Mouse (Mus musculus) ES-Bruce4 (cell line): ENCODE data around the gene Uhrf1. TPM values are rescaled to one million over a fixed set of nuclear protein-coding genes. Genes with fewer than 3 reads are reported as not detected.

ENCODE experiments used
- H3K27ac ChIP-seq: 2 replicates; pipeline ENCODE4 v1.5.1; 2012; ENCODE audit warnings: low read length, inconsistent platforms; ENCODE audit not compliant: insufficient read depth
- H3K27me3 ChIP-seq: 2 replicates; pipeline ENCODE4 v1.6.1; 2012; ENCODE audit warnings: mild to moderate bottlenecking, low read length, inconsistent platforms; ENCODE audit not compliant: control insufficient read depth, poor library complexity, insufficient read depth, severe bottlenecking
- H3K36me3 ChIP-seq: 2 replicates; pipeline ENCODE4 v1.6.1; 2012; ENCODE audit warnings: inconsistent platforms, mild to moderate bottlenecking, low read length, moderate library complexity; ENCODE audit not compliant: control insufficient read depth, poor library complexity, insufficient read depth, severe bottlenecking
- H3K4me1 ChIP-seq: one replicate; pipeline ENCODE4 v1.8.1; 2011; ENCODE audit warnings: low read length; ENCODE audit not compliant: control insufficient read depth, insufficient read depth
- H3K4me3 ChIP-seq: 2 replicates; pipeline ENCODE4 v1.5.1; 2011; ENCODE audit warnings: low read depth, mild to moderate bottlenecking, low read length
- H3K9ac ChIP-seq: 2 replicates; pipeline ENCODE4 v1.6.1; 2012; ENCODE audit warnings: low read depth, mild to moderate bottlenecking, inconsistent platforms; ENCODE audit not compliant: poor library complexity, severe bottlenecking
- H3K9me3 ChIP-seq: replicated peaks from 2 replicates; pipeline ENCODE4 v1.6.1; 2012; ENCODE audit warnings: mild to moderate bottlenecking, low read length, inconsistent platforms; ENCODE audit not compliant: control insufficient read depth, poor library complexity, insufficient read depth, severe bottlenecking
- CTCF ChIP-seq: IDR thresholded peaks from one replicate; pipeline ENCODE4 v1.8.1; 2011; ENCODE audit warnings: low read depth, low read length
- EP300 ChIP-seq: IDR thresholded peaks from 2 replicates; pipeline ENCODE4 v1.6.1; 2011; ENCODE audit warnings: low read depth, low read length; ENCODE audit not compliant: insufficient read depth
- POLR2A ChIP-seq: IDR thresholded peaks from one replicate; pipeline ENCODE4 v1.8.1; 2011; ENCODE audit warnings: low read length; ENCODE audit not compliant: insufficient read depth
- polyA plus RNA-seq: library from polyadenylated mRNA; stranded (reverse); fragments of >200 nt; gene quantifications from 2 replicates; pipeline ENCODE4 v1.2.4, GENCODE M21; 2011; ENCODE audit warnings: low read depth; ENCODE audit not compliant: missing spikeins, insufficient read depth, insufficient read length

Gene Uhrf1
- polyA plus RNA-seq, 1 experiment: 162 TPM

GRCm38 (mm10) chr17:56356921-56357885 lies 54.1 kb downstream of the Uhrf1 start:
- Histone ChIP-seq H3K27ac (no peak overlapping the region), H3K27me3 (no peaks in the 10 kb centered on the region), H3K9ac (no peak overlapping the region), H3K9me3 (no peaks in the 10 kb centered on the region), H3K4me1 (no peaks in the 10 kb centered on the region), H3K36me3 (no peaks in the 10 kb centered on the region), H3K4me3 (no peak overlapping the region)
- TF ChIP-seq POLR2A (no peak), EP300 (no peak), CTCF (peak; percentile 93)

DNA sequence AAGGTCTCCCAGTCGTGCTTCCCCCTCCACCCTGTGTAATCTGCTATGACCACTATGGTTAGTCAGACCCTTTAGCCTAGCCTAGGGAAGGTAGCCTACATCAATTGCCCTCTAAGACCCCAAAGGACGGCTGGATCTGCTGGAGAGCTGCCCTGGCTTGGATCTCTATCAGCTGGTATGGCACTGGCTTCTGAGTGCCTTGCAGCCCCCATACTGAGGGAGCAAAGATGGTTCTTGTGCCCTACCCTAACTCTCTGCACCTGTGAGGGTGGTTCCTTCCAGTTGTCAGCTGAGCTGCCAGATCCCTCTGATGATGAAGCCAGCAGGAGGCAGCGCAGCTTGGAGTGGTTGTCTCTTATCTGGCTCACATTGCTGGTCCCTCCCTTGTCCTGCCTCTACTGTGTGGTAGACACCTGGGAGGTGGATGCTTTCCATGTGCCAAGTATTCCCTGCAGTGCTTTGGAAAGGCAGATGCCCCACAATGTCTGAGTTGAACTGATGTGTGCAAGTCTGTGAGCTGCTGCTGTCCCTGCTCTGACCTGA lies 56.1 kb downstream of the Uhrf1 start:
- no peaks in the 10 kb centered on the region for H3K27me3 ChIP-seq
- H3K9me3 ChIP-seq: no peaks in the 10 kb centered on the region
- H3K36me3 ChIP-seq: no peaks in the 10 kb centered on the region
- no peak overlapping the region for H3K27ac ChIP-seq
- no peak overlapping the region for H3K4me3 ChIP-seq
- TF ChIP-seq EP300: no peak
- no peak for TF ChIP-seq POLR2A
- peak; percentile 17 for TF ChIP-seq CTCF
- H3K4me1 ChIP-seq: no peaks in the 10 kb centered on the region
- H3K9ac ChIP-seq: no peak overlapping the region

GRCm38 (mm10) chr17:56359864-56360263 lies 56.7 kb downstream of the Uhrf1 start:
- H3K9me3 ChIP-seq: no peaks in the 10 kb centered on the region
- TF ChIP-seq EP300 (no peak), POLR2A (no peak), CTCF (no peak)
- H3K4me3 ChIP-seq: no peak overlapping the region
- H3K4me1 ChIP-seq: no peaks in the 10 kb centered on the region
- no peak overlapping the region for H3K27ac ChIP-seq
- no peaks in the 10 kb centered on the region for H3K36me3 ChIP-seq
- H3K27me3 ChIP-seq: no peaks in the 10 kb centered on the region
- H3K9ac ChIP-seq: no peak overlapping the region

GRCm38 (mm10) chr17:56360451-56360850 lies 57.3 kb downstream of the Uhrf1 start:
- H3K36me3 ChIP-seq: no peaks in the 10 kb centered on the region
- H3K4me3 ChIP-seq: no peak overlapping the region
- H3K4me1 ChIP-seq: no peaks in the 10 kb centered on the region
- H3K9ac ChIP-seq: no peak overlapping the region
- no peaks in the 10 kb centered on the region for H3K27me3 ChIP-seq
- TF ChIP-seq CTCF (no peak), EP300 (no peak), POLR2A (no peak)
- no peak overlapping the region for H3K27ac ChIP-seq
- no peaks in the 10 kb centered on the region for H3K9me3 ChIP-seq

DNA sequence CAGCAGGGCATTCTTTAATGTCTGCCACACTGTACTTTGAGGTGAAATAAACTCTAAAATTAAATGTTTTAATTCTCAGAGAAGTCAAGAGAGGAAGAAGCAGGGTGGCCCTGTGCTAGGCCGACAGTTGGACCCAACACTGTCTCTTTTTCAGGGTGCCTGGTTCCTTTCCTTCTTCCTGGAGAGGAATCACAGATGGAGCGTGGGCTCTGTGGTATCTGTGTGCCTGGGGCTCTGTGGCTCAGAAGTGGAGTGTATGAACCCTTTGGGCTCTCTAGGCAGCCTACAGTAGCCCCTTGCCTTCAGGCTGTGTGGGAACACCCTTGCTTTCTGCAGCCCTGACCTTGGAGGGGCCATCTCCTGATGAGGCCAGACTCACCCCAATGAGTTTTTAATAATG lies 58.4 kb downstream of the Uhrf1 start:
- H3K36me3 ChIP-seq: no peaks in the 10 kb centered on the region
- no peaks in the 10 kb centered on the region for H3K4me1 ChIP-seq
- H3K9me3 ChIP-seq: no peaks in the 10 kb centered on the region
- no peak overlapping the region for H3K4me3 ChIP-seq
- H3K9ac ChIP-seq: no peak overlapping the region
- TF ChIP-seq EP300: no peak
- no peak for TF ChIP-seq CTCF
- no peak for TF ChIP-seq POLR2A
- no peak overlapping the region for H3K27ac ChIP-seq
- H3K27me3 ChIP-seq: no peaks in the 10 kb centered on the region

- no peak overlapping the region for H3K9ac ChIP-seq
- H3K36me3 ChIP-seq: no peaks in the 10 kb centered on the region
- no peaks in the 10 kb centered on the region for H3K27me3 ChIP-seq
- no peak for TF ChIP-seq EP300
- TF ChIP-seq POLR2A: no peak
- no peak for TF ChIP-seq CTCF
- no peak overlapping the region for H3K4me3 ChIP-seq
- no peaks in the 10 kb centered on the region for H3K9me3 ChIP-seq
- H3K4me1 ChIP-seq: no peaks in the 10 kb centered on the region
- H3K27ac ChIP-seq: no peak overlapping the region
Measured at GRCm38 (mm10) chr17:56365791-56366673, 62.9 kb downstream of the Uhrf1 start.
